Mouse (Mus musculus) lung, postnatal 0 days (tissue): ENCODE results near the gene Ksr2. TPM values are rescaled to one million over a fixed set of nuclear protein-coding genes. Genes with fewer than 3 reads are reported as not detected.

Experiments used
- ATAC-seq: fragments of 200-750 bp; cut with Nextera tagmentation; 2 replicates; pipeline ENCODE4 v1.8.0; 2017; ENCODE audit warnings: moderate library complexity
- DNase-seq: peaks from one replicate; pipeline ENCODE4 v3.0.0-alpha.2; 2016; ENCODE audit warnings: low spot score
- H3K27ac ChIP-seq: fragments of 300-500 bp; sonication (generic); 2 replicates; pipeline ENCODE4 v1.5.1; 2014; ENCODE audit warnings: antibody characterized with exemption, mild to moderate bottlenecking, low read length, mixed read lengths
- H3K27me3 ChIP-seq: fragments of 300-500 bp; sonication (generic); replicated peaks from 2 replicates; pipeline ENCODE4 v1.6.1; 2014; ENCODE audit warnings: low read length, mixed read lengths; ENCODE audit not compliant: insufficient read depth
- H3K36me3 ChIP-seq: fragments of 300-500 bp; sonication (generic); 2 replicates; pipeline ENCODE4 v1.6.1; 2014; ENCODE audit warnings: low read length, mixed read lengths; ENCODE audit not compliant: insufficient read depth
- H3K4me1 ChIP-seq: fragments of 300-500 bp; sonication (generic); 2 replicates; pipeline ENCODE4 v1.6.1; 2014; ENCODE audit warnings: antibody characterized with exemption, low read depth, low read length, mixed read lengths; ENCODE audit not compliant: insufficient read depth
- H3K4me2 ChIP-seq: fragments of 300-500 bp; sonication (generic); replicated peaks from 2 replicates; pipeline ENCODE4 v1.6.1; 2014; ENCODE audit warnings: low read depth, mild to moderate bottlenecking, low read length, moderate library complexity, mixed read lengths
- H3K4me3 ChIP-seq: fragments of 300-500 bp; sonication (generic); 2 replicates; pipeline ENCODE4 v1.5.1; 2014; ENCODE audit warnings: low read depth, low read length
- H3K9ac ChIP-seq: fragments of 300-500 bp; sonication (generic); replicated peaks from 2 replicates; pipeline ENCODE4 v1.6.1; 2014; ENCODE audit warnings: low read depth, mild to moderate bottlenecking
- H3K9me3 ChIP-seq: fragments of 300-500 bp; sonication (generic); 2 replicates; pipeline ENCODE4 v1.6.1; 2016; ENCODE audit warnings: low read length, mixed read lengths
- CTCF ChIP-seq: IDR thresholded peaks from 2 replicates; pipeline ENCODE4 v1.5.1; 2016; ENCODE audit warnings: antibody characterized with exemption, mild to moderate bottlenecking
- EP300 ChIP-seq: IDR thresholded peaks from 2 replicates; pipeline ENCODE4 v1.6.1; 2016; ENCODE audit warnings: antibody characterized with exemption, mild to moderate bottlenecking, control low read depth
- WGBS: fragments of 180-500 bp; shearing (Covaris S2); extraction: QIAGEN DNeasy Blood & Tissue Kit; methylation state at CpG from one replicate; pipeline ENCODE4 v1.1.7; 2014; 5-methylcytosine and 5-hydroxymethylcytosine counted together
- polyA plus RNA-seq: library from polyadenylated mRNA; unstranded; fragments of >200 nt; fragmentation: Nextera tagmentation; extraction: Ambion mirVana; gene quantifications from 2 replicates; pipeline ENCODE4 v1.2.1, GENCODE M21; 2015

Ksr2 gene
- polyA plus RNA-seq, 1 experiment from 2014 or later: 0.08 TPM

- no peaks in the 10 kb centered on the region for H3K36me3 ChIP-seq
- ATAC-seq: no peak
- no peak within 1 kb of the TSS for H3K27ac ChIP-seq
- TF ChIP-seq CTCF (no peak), EP300 (no peak)
- H3K27me3 ChIP-seq: no peaks in the 10 kb centered on the region
- H3K9me3 ChIP-seq: no peaks in the 10 kb centered on the region
- no peaks in the 10 kb centered on the region for H3K4me1 ChIP-seq
- WGBS: 29% methylated on average over 10 of the region's 10 CpGs
- no peak within 1 kb of the TSS for H3K4me2 ChIP-seq
- DNase-seq: no peak
- H3K4me3 ChIP-seq: no peak within 1 kb of the TSS
- H3K9ac ChIP-seq: no peak within 1 kb of the TSS
Measured at GRCm38 (mm10) chr5:117780681-117781080, 366.9 kb downstream of the Ksr2 start, which contains the start of gene Nos1. Nos1 (plus strand) TSS chr5:117781032.

GRCm38 (mm10) chr5:117781178-117781577, 367.4 kb downstream of the Ksr2 start:
- Histone ChIP-seq H3K27ac (no peak overlapping the region), H3K4me1 (no peaks in the 10 kb centered on the region), H3K9ac (no peak overlapping the region), H3K9me3 (no peaks in the 10 kb centered on the region), H3K36me3 (no peaks in the 10 kb centered on the region), H3K27me3 (no peaks in the 10 kb centered on the region), H3K4me2 (no peak overlapping the region), H3K4me3 (no peak overlapping the region)
- TF ChIP-seq CTCF: no peak
- no peak for TF ChIP-seq EP300
- DNase-seq (no peak), ATAC-seq (no peak)
- 73% methylated on average over 6 of the region's 6 CpGs for WGBS

DNA sequence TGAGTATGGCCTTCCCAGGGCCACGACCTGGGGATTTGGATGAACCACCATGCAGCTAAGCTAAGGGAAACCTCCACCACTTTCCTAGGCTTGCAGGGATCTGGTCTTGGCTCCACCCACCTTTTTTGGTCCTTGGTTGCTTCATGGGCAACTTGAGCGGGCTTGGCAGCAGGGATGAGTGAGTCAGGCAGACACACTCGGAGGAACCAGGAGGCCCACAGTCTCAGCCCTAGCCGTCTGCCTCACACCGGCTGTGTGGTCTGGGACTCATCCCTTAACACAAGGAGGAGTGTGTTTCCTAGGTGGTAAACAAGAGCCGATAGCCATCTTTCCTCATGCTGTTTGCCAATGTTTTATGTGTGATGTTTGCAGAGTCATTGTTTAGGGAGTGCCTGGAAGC, 376.3 kb downstream of the Ksr2 start:
- Histone ChIP-seq H3K9ac (no peak overlapping the region), H3K4me1 (no peaks in the 10 kb centered on the region), H3K4me3 (no peak overlapping the region), H3K4me2 (no peak overlapping the region), H3K27me3 (no peaks in the 10 kb centered on the region), H3K27ac (no peak overlapping the region), H3K36me3 (no peaks in the 10 kb centered on the region), H3K9me3 (no peaks in the 10 kb centered on the region)
- no peak for TF ChIP-seq CTCF
- TF ChIP-seq EP300: no peak
- DNase-seq (peak; percentile 8), ATAC-seq (no peak)
- 33% methylated on average over 6 of the region's 6 CpGs for WGBS

DNA sequence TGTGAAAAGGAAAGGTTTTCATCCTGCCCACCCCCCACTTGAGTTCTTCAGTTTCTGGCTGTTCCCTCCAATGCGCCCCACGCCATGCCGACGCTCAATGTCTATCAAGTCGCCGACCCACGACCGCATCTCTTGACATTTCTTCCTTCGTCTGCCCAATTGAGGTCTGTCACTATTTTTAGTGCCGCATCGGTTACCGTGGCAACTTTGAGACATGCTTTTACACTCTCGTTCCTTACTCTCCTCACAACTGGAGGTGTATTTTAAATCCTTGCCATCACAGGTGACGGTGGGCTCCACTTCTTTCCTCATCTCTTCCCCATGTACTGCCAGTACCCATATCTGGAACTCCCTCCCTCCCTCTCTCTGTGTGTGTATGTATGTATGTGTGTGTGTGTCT, 378.1 kb downstream of the Ksr2 start:
- TF ChIP-seq EP300 (no peak), CTCF (no peak)
- Histone ChIP-seq H3K9ac (no peak overlapping the region), H3K27me3 (no peaks in the 10 kb centered on the region), H3K36me3 (no peaks in the 10 kb centered on the region), H3K9me3 (no peaks in the 10 kb centered on the region), H3K4me3 (no peak overlapping the region), H3K27ac (no peak overlapping the region), H3K4me1 (no peaks in the 10 kb centered on the region), H3K4me2 (no peak overlapping the region)
- no peak for DNase-seq
- no peak for ATAC-seq
- WGBS: 77% methylated on average over 14 of the region's 14 CpGs

DNA sequence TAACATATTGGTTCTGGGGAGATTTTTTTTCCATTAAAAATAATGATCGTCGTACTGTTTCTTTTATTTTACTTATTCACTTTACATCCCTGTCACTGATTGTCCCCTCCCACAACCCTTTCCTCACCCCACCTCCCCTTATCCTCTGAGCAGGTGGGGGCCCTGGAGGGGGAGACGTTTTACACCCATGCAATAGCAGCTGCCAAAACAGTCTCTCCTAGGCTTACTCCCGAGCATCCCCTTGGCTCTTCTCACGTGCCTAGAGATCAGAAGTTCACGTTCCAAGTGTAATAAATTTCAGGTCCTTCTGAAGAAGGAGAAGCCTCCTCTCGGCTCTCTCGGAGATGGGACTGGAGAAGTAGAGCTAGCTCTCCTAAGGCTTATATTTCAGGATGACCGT, 387.0 kb downstream of the Ksr2 start:
- DNase-seq: no peak
- H3K36me3 ChIP-seq: no peaks in the 10 kb centered on the region
- H3K4me3 ChIP-seq: no peak overlapping the region
- no peaks in the 10 kb centered on the region for H3K4me1 ChIP-seq
- no peak overlapping the region for H3K4me2 ChIP-seq
- H3K27ac ChIP-seq: no peak overlapping the region
- no peaks in the 10 kb centered on the region for H3K27me3 ChIP-seq
- 60% methylated on average over 9 of the region's 9 CpGs for WGBS
- no peak overlapping the region for H3K9ac ChIP-seq
- TF ChIP-seq EP300 (no peak), CTCF (no peak)
- H3K9me3 ChIP-seq: no peaks in the 10 kb centered on the region
- no peak for ATAC-seq

- ATAC-seq (no peak), DNase-seq (no peak)
- H3K4me2 ChIP-seq: no peak overlapping the region
- no peak for TF ChIP-seq CTCF
- no peak for TF ChIP-seq EP300
- H3K4me3 ChIP-seq: no peak overlapping the region
- no peaks in the 10 kb centered on the region for H3K4me1 ChIP-seq
- no peaks in the 10 kb centered on the region for H3K27me3 ChIP-seq
- no peak overlapping the region for H3K9ac ChIP-seq
- H3K9me3 ChIP-seq: no peaks in the 10 kb centered on the region
- 81% methylated on average over 11 of the region's 11 CpGs for whole genome bisulfite sequencing
- H3K27ac ChIP-seq: no peak overlapping the region
- H3K36me3 ChIP-seq: no peaks in the 10 kb centered on the region
Measured at GRCm38 (mm10) chr5:117802071-117802521, 388.3 kb downstream of the Ksr2 start.

DNA sequence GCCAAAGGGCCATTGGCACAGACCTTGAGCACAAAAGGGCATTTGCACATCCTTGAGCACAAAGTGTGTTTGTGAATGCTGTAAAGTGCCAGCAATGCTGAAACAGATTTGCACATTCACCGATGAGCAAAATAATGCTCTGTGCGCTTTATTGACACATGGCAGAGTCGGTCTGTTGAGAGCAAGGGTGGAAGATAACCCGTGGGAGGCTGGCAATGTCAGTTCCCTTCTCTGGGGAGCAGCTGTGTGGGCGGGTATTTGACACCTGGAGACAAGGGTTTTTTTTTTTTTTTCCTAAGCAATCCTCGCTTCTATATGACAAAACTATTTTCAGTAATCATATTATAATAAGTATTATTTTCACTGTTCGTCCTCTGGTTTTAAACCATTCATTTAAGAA, 389.8 kb downstream of the Ksr2 start:
- no peak for DNase-seq

More for the DNA sequence above, 389.8 kb downstream of the Ksr2 start:
- Histone ChIP-seq H3K4me1 (no peaks in the 10 kb centered on the region), H3K27ac (no peak overlapping the region), H3K9ac (no peak overlapping the region), H3K27me3 (no peaks in the 10 kb centered on the region), H3K4me2 (no peak overlapping the region), H3K4me3 (no peak overlapping the region), H3K9me3 (no peaks in the 10 kb centered on the region), H3K36me3 (no peaks in the 10 kb centered on the region)
- 57% methylated on average over 7 of the region's 7 CpGs for WGBS
- TF ChIP-seq EP300 (no peak), CTCF (no peak)
- ATAC-seq: no peak
